Mouse (Mus musculus) heart, adult 18-20 months (tissue): ENCODE measurements around the gene Nelfe. TPM values are rescaled to one million over a fixed set of nuclear protein-coding genes. Genes with fewer than 3 reads are reported as not detected.
A peak's percentile ranks its signal among the peaks of the same experiment; 100 is the strongest.

Experiments
- DNase-seq, 2 experiments: peaks; one replicate each; pipeline ENCODE4 v3.0.0; 2021 to 2022; ENCODE audit warnings: mixed read lengths in 1 of 2
- total RNA-seq, 2 experiments: library from RNA; stranded (reverse); gene quantifications; 2 replicates each; pipeline ENCODE4 v1.2.3; 2021

The Nelfe gene
- total RNA-seq, 2 experiments from 2014 or later: 14.4 to 15.2 TPM

- no peak for DNase-seq
These were observed 3.0 kb upstream of the Nelfe start for GRCm38 (mm10) chr17:34847192-34847591.

DNA sequence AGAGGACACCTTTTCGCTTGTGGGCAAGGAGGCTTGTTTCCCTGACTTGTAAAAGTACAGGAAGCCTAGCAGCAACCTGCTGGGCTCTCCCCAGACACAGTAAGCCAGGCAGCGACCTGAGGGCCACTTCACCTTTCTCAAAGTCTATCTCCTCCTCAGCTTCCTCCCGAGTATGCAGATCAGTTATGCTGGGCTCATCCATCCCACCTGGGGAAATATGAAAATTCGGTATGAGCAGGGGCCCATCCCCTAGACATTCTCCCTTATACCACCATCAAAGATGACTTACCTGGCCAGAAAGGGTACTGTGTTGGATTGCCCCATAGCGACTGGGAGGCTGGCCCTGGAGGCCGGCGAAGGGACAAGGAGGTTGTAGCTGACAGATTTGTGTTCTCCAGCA, 2.6 kb upstream of the Nelfe start:
- no peak for DNase-seq

DNA sequence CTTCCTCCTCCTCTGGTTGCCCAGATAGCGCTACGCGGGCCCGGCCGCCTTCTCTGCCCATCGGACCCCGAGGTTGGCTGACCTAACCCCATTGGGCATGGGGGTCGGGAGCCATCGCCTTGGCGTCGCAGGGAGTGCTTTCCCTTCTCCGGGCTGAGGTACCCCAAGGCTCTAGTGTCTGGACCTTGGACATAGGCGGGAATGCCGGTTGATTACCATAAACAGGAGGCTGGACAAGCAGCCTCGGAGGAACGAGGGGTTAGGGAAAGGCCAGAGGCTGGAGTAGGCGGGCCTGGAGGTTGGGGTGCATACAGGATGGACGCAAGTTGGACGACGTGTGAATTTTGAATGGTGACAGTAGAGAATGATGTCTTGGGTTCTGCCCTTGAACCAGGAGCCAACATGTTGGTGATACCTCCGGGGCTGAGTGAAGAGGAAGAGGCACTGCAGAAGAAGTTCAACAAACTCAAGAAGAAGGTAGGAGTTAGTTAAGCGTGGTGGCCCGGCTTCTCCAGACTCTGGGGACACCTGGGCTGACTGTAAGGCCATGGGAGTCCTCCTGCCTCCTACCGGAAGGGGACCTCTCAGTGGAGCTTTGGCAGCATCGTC, 430 bp downstream of the Nelfe start:
- DNase-seq: no peak

DNA sequence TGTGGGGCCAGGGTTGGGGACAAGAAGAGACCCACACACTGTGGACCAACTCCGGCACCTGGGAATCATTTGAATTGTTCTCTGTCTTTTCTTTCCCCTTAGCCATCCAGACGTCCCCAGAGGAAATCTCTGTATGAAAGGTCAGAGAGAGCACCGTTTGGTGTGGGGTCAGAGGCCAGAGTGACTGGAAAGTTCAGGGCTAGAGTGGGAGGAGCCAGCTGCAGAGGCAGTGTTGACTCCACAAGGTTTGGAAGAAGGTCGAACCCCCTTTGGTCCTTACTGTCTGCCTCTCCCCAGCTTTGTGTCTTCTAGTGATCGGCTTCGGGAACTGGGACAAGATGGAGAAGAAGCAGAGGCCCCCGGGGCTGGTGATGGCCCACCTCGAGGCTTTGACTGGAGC, 3.3 kb downstream of the Nelfe start:
- no peak for DNase-seq

DNA sequence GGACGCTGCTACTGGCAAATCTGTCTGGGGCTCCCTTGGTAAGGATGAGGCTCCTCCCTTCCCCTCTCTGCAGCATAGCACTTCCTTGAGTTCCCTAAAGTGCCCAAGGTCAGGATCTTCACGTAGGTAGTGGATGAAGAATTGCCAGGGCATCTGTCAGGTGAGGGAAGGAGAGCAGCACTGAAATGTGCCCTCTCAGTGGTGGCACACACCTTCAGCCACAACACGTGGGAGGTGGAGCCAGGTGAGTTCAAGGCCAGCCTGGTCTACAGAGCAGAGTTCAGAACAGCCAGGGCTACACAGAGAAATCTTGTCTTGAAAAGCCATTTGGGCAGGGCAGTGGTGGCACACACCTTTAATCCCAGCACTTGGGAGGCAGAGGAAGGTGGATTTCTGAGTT, 4.6 kb downstream of the Nelfe start:
- no peak for DNase-seq

GRCm38 (mm10) chr17:34855825-34856224, 5.6 kb downstream of the Nelfe start:
- DNase-seq: peak; percentile 26 to 73

- DNase-seq: no peak
These were observed 8.5 kb downstream of the Nelfe start for GRCm38 (mm10) chr17:34858670-34859069.

- DNase-seq: no peak
These were observed 10.3 kb downstream of the Nelfe start for GRCm38 (mm10) chr17:34860514-34860913.

DNA sequence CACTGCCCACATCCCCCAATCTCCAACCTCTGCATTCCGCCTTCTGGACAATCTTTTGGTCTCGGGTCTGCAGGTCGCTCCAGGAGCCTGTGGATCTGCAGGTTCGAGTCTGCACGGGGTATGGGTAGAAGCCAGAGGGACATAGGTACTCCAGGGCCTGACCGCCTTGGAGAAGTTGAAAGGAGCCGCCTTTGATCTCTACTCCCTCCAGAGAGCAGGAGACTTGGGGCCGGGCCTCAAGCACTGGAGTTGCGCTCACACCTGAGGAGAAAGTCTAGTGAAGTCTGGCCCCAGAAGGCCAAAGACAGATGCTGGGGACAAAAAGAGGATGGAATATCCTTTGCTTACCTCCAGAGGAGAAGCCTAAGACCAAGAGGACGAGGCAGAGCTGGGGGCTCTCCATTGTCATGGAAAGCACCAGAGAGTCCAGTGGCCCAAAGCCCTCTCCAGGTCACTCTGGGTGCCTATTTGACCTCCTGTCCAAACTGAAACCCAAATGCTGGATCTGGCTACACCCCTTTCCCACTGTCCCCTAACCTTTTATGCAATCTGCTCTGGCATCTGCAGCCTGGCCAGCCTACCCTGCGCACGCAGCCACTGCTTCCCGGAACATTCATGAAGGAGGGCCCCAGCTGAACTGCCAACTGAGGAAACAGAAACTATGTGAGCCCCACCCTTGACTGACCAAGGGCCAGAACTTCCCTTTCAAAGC, 11.7 kb downstream of the Nelfe start:
- DNase-seq: peak in 1 of 2 experiments; percentile 45

DNA sequence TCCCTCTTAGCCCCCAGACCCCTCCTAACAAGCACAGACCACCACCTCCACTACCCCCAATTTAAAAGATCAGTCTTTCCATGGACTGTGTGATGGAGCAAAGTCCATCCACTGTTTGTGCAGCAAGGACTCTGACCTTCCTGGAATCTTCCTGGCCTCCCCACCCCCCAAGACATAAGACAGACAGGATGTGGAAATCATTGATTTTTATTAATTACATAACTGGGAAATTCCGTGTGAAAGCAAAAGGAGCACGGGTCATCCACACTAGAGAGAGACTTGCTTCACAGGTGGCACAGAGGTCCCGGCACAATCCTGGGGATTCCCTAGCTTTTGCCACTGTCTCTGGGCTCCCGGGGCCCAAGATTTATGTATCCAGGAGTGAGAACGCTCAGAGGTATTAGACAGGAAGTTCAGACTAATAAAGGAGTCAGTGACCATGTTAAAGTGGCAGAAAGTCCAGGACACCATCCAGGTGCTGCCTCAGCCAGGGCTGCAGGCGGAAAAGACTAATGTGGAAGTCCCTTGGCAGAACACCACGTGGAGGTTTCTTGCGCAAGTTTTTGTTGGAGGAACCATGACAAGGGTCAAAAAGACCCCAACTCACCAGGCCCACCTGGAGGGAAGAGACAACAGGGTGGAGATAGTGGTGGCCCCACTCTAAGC, 12.4 kb downstream of the Nelfe start, which contains the start of gene Cfb:
Gene Cfb (minus strand): TSS at position 103 of the 666 bp plus-strand sequence.
- DNase-seq: no peak

DNA sequence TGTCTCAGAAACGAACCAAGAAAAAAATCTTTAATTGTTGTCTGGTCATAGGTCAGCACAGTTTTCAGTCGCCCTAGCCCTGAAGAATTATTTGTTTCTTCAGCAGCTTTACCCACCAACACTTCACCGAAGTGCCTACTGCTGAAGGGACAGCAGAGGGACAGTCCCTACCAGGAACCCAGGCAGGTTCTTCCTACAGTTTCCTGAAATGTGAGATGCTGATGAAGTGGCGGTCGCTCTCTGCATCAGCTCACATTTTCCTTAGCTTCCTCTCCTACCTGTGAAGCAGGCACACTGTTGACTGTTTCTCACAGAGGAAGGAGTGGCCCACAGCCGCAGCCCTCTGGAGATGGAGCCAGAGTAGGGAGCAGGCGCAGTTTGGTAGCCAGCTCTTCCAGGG, 15.8 kb downstream of the Nelfe start:
- DNase-seq: no peak

DNA sequence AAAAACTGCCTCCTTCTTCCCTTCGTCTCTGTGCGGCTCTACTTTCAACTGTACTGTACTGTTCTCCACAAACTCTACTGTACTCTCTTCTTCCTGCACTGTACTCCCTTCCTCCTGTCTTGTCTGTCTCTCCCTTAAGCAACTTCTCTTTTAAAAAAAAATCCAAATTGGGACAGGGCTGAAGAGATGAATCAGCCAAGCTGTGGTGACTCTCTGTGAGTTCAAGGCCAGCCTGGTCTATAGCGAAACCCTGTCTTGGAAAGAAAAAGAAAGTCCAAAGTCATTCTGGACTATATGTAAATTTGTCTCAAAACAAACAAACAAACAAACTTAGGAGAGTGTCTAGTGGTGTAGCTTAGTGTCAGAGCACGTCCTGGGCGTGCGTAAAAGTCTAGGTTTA, 24.1 kb downstream of the Nelfe start:
- DNase-seq: no peak

- no peak for DNase-seq
These were observed 29.2 kb downstream of the Nelfe start, which contains the start of gene Zbtb12 for GRCm38 (mm10) chr17:34879336-34879879. Zbtb12 (plus strand) TSS chr17:34879483.

- DNase-seq: no peak
These were observed 31.0 kb downstream of the Nelfe start for GRCm38 (mm10) chr17:34881166-34881565.

DNA sequence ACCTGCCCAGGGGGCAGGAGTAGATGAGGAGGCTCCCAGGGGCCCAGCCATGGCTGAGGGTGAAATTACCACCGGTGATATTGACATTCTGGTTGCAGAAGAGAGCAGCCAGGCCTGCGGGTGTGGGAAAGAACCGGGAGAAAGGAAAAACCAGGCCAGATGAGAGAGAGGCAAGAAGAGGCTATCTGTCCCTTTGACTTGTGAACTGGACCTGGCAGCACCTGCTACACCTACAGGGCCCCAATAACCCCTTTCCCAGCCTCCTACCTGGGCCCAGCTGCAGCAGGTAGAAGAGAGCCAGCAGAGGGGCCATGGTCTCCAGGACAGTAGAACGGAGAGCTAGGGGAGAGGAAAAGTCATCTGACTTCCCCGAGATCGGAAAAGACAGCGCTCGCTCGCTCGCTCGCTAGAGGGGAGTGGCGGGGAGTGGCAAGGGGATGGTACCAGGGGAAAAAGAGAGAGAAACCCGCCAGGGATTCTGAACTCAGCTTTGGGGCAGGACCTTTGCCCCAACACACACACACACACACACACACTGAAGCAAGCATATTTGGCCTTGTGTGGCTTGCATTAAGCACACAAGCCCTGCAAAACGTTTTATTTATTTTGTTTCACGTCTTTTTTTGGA, 31.6 kb downstream of the Nelfe start, which contains the start of gene Gm20547:
Gene Gm20547 (minus strand): TSS at position 360 of the 628 bp plus-strand sequence.
- no peak for DNase-seq

DNA sequence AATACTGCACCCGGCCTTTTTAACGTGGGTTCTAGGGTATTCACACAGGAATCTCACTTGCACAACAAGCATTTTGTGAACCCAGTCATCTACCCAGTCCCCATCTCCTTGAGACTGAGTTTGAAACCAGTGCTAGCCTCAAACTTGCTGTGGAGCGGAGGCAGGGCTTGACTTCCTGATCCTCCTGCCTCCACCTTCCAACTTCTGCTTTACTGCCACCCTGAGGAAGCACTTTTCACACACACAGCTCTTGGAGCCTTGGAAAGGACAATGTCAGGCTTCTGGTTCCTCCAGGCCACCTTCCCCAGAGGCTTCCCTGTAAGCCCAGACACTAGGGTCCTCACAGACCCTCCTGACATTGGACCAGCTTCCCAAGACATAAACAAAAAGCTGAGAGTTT, 33.1 kb downstream of the Nelfe start:
- DNase-seq: no peak

- DNase-seq: no peak
These were observed 34.5 kb downstream of the Nelfe start for GRCm38 (mm10) chr17:34884704-34885103.

DNA sequence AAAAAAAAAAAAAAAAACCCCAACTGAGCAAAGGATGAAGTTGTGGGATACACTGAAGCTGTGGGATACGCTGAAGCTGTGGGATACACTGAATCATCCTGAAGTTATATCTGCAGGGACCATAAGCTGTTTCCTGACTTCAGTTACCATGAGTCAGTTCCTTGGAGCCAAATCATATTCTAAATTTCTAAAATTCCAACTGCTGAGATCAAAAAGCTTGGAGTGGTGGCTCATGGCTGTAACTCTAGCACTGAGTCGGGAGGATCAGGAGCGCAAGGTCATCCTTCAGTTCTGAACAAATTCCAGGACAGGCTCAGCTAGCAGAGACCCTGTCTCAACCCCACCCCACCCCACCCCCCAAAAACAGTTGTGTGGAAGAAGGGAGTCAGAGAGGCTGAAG, 35.4 kb downstream of the Nelfe start:
- DNase-seq: no peak

DNA sequence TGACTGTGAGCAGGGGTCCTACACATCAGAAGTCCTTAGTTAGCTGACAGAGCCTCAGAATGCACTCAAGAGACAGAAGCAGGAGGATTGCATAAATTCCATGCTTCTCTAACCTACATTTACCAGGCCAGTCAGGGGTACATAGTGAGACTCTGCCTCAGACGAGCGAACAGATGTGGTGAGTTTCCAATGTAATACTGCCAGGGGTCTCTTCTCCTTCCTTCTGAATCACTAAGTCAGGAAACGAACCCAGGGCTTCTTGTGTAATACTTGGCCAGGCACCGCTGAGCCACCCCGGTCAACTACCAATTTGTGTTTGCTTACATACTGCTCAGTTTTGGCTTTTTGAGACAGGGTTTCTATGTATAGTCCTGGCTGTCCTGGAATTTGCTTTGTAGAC, 37.8 kb downstream of the Nelfe start:
- no peak for DNase-seq

GRCm38 (mm10) chr17:34890074-34890743, 40.0 kb downstream of the Nelfe start:
- DNase-seq: no peak

DNA sequence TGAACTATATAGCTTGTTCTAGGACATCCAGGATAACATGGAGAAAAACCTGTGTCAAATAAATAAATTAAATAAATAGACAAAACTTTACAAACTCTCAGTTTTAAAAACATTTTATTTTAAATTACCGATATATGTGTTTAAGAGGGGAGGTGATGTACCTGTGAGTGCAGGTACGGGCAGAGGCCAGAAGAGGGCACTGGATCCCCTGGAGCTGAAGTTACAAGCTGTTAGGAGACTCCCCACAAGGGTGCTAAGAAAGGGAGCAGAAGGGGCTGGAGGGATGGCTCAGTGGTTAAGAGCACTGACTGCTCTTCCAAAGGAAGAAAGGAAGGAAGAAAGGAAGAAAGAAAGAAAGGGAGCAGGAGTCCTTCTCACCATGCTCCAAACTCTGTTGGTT, 41.2 kb downstream of the Nelfe start:
- DNase-seq: no peak
